Mouse (Mus musculus): Measurements from ENCODE around the gene Terf2.

DNA sequence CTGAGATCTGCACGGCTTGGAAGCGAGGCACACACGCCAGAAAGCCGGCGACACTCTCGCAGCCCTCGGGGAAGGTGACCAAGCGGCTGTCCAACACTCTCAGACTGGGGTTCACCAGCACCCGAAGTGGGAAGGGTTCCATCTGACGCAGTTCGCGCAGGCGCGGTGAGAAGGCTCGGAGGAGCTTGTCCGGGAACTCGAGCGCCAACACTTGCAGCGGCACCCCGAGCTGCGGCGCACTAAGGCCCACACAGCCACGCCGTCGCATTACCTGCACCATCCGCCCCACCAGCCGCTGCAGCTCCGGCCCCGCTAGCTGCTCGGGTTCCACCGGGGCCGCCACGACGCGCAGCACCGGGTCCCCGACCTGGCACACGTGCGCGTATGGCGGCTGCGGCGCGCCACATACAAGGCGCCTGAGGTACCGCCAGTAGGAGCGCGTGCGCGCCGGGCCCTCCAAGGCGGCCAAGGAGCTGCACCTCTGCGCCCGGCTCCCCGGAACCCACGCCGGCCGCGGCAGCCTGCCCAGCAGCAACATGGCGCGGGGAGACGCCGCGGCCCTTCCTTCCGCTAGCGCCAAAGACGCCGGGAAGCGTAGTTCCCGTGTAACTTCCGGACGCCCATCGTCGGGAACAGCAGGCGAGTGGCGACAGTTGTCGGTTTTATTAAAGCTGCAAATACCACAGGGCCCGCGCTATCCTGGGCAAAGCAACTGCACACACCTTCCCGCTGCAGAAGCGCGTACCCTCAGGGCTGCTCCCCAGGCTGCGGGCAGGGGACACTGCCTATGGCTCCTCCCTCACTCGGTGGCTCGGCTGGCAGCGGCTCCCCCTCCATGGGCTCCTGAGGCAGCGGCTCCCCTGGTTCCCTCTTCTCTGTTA lies 48.0 kb downstream of the Terf2 start, which contains the start of gene Pdf:
- no peak for TF ChIP-seq GATA1 (IDR thresholded peaks at IDR 0.05; ENCODE audit: borderline replicate concordance, low read length)
- peak; percentile 18; the same call in 1 of the 2 replicates for TF ChIP-seq FLI1 (IDR thresholded peaks at IDR 0.05; ENCODE audit: low read length)
